Mouse (Mus musculus): ENCODE results near the gene Ino80e. TPM values are rescaled to one million over a fixed set of nuclear protein-coding genes. Genes with fewer than 3 reads are reported as not detected.

The Ino80e gene
- polyA plus RNA-seq, 1 experiment: 1,199 TPM

GRCm38 (mm10) chr7:126867534-126867933 is 5.4 kb upstream of the Ino80e start:
- no peak for TF ChIP-seq GATA1 (IDR thresholded peaks at IDR 0.05; ENCODE audit: low read length)

DNA sequence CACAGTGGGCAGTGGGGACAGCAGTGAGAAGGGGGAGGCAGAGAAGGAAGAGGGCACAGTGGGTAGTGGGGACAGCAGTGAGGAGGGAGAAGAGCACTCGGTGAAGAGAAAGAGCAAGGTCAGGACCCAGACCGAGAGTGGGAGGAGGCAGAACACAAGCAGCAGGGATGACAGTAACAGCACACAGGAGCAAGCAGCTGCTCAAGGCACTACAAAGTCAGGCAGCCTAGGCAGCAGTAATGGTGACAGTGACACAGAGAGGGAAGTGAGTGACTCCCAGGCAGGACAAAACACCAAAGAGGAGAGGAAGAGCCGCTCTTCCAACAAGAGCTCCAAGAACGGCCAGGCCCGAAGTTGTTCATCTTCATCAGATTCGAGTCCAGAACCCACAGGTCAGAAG is 1.6 kb upstream of the Ino80e start:
- TF ChIP-seq GATA1 (IDR thresholded peaks at IDR 0.05; ENCODE audit: low read length): no peak

DNA sequence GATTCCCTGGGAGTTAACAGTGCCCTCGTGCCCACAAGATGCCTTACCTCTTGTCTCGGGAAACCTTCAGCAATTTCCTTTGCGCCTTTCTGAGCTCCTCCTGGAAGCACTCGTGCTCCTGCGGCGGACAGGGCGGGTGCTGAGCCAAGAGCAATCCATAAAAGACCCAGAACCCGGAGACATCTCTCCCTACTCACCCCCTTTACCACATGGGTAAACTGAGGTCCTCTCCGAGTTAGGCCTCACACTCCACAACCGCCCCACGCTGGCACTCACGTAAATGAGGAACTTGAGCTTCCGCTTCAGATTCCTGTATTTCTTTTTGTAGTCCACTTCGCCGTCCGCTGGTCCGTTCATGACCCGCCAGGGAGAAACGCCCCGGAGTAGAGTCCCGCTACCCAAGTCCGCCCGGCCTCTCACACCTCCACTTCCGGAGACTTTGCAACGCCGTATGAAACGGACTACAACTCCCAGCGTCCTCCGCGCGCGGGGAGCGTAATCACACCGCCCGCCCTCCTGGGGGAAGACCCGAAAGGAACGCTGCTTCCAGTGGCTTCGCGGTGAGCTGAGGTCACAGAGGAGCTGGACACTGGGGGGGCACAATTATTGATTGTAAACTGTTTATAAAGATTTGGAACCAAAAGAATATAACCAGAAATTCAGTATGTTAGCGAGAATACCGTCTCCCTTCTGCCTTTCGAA is 597 bp downstream of the Ino80e start, which contains the start of gene Hirip3:
Hirip3 (plus strand) TSS at position 544 of the 702 bp plus-strand sequence.
- TF ChIP-seq GATA1 (IDR thresholded peaks at IDR 0.05; ENCODE audit: low read length): no peak

DNA sequence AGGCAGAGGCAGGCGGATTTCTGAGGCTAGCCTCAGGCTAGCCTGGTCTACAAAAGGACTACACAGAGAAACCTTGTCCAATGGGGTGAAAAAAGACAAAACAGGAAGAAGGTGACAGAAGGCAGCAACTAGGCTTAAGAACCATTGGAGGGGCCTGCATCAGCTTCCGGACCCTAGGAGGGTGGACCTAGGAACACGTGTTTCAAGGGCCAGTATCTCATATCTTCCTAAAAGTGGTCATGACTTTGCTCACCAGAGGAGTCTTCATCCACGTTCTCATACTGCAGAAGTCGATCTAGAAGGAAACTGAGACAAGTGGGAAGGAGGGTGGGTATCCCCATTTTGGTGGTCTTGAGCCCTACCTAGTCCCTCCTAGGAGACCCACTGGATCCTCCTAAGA is 1.2 kb downstream of the Ino80e start:
- no peak for TF ChIP-seq GATA1 (IDR thresholded peaks at IDR 0.05; ENCODE audit: low read length)

GRCm38 (mm10) chr7:126856741-126857420 is 5.3 kb downstream of the Ino80e start:
- no peak for TF ChIP-seq GATA1 (IDR thresholded peaks at IDR 0.05; ENCODE audit: low read length)

DNA sequence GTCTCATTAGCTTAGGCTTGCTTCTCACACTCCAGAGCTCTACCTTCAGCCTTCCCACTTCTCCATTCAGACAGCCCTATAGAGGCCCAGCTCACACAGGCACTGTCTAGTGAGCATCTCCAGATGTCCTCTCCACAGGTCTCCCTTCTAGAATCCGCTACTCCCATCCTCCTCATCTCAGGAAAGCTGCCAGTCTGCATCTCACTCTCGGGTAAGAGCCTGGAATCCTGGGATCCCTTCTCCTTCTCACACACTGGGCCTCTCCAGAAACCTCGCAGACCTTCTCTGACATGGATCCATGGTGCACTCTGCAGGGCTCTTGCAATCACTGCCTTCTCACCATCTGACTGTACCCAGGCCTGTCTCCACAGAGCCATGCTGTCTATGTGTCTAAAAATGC is 6.5 kb downstream of the Ino80e start:
- TF ChIP-seq GATA1 (IDR thresholded peaks at IDR 0.05; ENCODE audit: low read length): no peak

DNA sequence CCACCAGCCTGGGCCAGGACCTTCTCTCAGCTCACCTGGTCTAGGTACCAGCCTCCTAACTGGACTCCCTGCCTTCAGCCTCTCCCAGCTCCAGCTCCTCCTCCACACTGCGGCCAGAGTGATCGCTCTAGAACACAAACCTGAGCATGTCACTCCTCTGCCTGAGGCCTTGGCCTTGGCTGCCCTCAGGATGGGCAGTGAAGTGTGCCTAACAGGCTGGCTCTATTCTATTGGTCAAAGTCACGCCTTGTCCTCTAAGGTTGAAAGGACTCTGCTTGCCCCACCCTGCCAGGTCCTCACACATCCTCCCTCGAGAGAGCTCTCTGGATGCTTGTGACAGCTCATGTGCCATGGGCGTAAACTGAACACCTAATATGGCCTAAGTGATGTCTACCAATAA is 8.7 kb downstream of the Ino80e start:
- TF ChIP-seq GATA1 (IDR thresholded peaks at IDR 0.05; ENCODE audit: low read length): no peak

GRCm38 (mm10) chr7:126851192-126851591 is 11.0 kb downstream of the Ino80e start:
- no peak for TF ChIP-seq GATA1 (IDR thresholded peaks at IDR 0.05; ENCODE audit: low read length)

GRCm38 (mm10) chr7:126850161-126850560 is 12.0 kb downstream of the Ino80e start:
- TF ChIP-seq GATA1 (IDR thresholded peaks at IDR 0.05; ENCODE audit: low read length): no peak

DNA sequence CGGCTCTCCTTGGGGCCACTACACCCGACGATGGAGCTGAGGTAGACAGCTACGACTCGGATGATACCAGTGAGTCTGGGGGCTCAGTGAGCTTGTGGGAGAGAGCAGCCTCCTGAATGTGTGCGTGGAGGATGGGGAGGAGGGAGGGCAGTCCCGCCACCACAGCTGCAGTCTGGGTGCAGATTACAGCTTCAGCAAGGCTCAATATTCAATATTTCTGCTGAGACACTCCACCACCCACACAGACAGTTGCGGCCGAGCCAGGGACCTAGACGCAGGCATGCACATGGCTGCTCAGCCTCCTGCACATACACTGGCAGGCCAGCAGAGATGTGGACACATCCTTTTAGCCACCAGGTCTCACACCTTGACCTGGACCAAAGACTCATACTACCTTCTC is 13.4 kb downstream of the Ino80e start:
- no peak for TF ChIP-seq GATA1 (IDR thresholded peaks at IDR 0.05; ENCODE audit: low read length)

DNA sequence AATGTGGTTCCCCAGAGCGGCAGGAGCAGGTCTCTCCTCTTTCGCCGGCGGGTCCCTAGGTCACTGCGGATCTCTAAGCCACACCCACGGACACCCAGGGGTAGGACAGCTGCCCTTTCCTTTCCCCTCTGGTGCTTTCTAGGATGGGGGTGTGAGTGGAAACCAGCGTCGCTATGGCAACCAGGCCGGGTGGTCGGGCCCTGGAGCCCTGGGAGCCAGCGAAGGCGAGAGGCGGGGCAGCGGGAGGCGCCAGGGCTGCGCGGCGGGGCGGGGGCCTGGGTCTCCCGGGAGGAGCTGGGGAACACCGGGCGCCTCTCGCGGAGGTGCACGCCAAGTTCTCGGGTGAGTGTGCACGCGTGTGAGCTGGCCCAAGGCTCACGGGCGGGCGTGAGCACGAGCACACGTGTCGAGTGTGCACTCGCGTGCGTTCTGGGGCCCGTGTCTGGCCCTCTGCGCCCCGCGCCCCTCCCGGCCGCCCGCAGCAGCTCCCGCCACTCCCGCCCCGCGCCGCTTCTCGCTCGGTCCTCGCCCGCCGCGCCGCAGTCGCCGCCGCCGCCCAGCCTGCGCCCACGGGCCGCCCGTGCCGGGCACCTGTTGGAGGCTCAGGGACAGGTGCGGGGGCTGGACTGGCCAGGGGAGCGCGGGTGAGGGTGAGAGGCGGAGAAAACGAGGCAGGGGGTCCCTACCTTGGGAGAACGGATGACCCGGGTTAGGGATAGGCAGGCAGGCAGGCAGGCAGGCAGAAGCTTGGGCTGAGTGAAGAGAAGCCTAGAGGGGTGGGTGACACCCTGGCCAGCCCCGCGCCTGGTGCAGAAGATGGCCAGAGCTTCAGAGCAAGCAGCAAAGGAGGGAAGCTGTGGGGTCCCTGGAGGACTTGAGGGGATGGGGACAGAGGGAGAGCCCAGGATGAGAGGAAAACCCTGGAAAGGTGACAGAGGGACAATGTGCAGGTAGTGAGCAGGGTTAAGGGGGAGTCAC is 14.5 kb downstream of the Ino80e start:
- no peak for TF ChIP-seq GATA1 (IDR thresholded peaks at IDR 0.05; ENCODE audit: low read length)

- no peak for TF ChIP-seq GATA1 (IDR thresholded peaks at IDR 0.05; ENCODE audit: low read length)
These were observed 15.1 kb downstream of the Ino80e start, which contains the start of gene Doc2a for GRCm38 (mm10) chr7:126847116-126847420. Doc2a (plus strand) TSS chr7:126847416.

DNA sequence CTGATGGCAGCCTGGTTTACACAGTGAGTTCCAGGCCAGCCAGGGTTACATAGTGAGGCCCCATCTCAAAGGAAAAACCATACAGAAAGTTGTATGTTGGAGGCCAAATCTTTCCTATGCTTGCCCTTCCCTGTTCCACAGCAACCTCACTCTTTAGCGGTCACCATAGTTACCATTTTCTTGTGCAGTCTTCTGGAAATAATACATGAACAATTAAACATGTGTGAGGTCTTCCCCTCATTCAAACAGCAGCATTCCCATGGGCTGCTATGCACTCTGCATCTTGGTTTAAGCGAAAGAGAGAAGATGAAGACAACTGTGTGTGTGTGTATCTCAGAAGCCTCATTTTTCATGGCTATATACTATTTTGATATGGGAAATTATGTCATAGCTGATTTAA is 16.7 kb downstream of the Ino80e start:
- TF ChIP-seq GATA1 (IDR thresholded peaks at IDR 0.05; ENCODE audit: low read length): no peak

- TF ChIP-seq GATA1 (IDR thresholded peaks at IDR 0.05; ENCODE audit: low read length): no peak
These were observed 18.9 kb downstream of the Ino80e start for GRCm38 (mm10) chr7:126843276-126843675.

DNA sequence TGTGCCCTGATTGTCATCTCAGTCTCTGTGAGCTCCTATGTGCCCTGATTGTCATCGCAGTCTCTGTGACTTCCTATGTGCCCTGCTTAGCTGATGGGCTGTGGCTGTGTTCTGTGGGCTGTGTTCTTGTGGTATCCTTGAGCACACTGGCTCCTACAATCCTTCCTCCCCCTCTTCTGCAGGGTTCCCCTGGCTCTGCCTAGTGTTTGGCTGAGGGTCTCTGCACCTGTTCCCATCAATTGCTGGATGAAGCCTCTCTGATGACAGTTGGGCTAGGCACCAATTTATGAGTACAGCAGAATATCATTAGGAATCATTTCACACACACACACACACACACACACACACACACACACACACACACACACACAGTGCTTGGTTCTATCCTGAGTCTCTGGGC is 28.9 kb downstream of the Ino80e start:
- TF ChIP-seq GATA1 (IDR thresholded peaks at IDR 0.05; ENCODE audit: low read length): no peak

DNA sequence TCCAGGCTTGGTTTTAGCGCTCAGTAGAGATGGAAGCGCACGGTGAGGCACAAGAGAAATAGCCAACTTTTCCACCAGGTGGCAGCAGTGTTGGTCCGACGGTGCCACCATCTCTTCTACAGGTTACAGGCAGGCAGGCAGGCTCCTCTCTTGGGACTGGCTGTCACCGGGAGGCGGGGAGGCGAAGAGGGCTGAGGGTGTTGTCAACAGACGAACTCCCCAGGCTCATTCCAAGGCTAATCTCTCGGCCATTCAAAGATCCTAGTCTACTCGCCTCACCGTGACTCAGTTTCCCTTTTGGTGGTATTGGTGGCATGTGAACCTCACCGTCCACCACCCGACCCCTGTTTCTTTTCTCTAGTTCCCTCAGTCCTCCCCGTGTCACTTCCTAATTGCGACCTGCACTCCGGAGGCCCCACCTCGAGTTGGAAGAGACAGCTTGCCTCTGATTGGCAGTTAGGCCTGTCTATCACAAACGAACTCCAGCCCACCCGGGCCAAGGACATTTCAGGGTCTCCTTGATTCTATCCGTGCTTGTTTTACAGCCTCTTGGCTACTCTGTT is 30.1 kb downstream of the Ino80e start:
- TF ChIP-seq GATA1 (IDR thresholded peaks at IDR 0.05; ENCODE audit: low read length): no peak

Measured in G1E-ER4 (cell line).